Mouse (Mus musculus) kidney, embryonic 16.5 days (tissue): ENCODE measurements around the gene Dner. TPM values are rescaled to one million over a fixed set of nuclear protein-coding genes. Genes with fewer than 3 reads are reported as not detected.

Experiments
- ATAC-seq: fragments of 200-750 bp; cut with Nextera tagmentation; 2 replicates; pipeline ENCODE4 v1.8.0; 2017; ENCODE audit warnings: moderate TSS enrichment; ENCODE audit not compliant: low FRiP score, low TSS enrichment
- H3K27ac ChIP-seq: fragments of 300-500 bp; sonication (generic); 2 replicates; pipeline ENCODE4 v1.5.1; 2014; ENCODE audit warnings: low read length
- H3K27me3 ChIP-seq: fragments of 300-500 bp; sonication (generic); 2 replicates; pipeline ENCODE4 v1.6.1; 2014; ENCODE audit warnings: low read length, control low read depth, mixed read lengths; ENCODE audit not compliant: insufficient read depth
- H3K36me3 ChIP-seq: fragments of 300-500 bp; sonication (generic); 2 replicates; pipeline ENCODE4 v1.6.1; 2014; ENCODE audit warnings: low read length, control low read depth, mixed read lengths; ENCODE audit not compliant: insufficient read depth
- H3K4me1 ChIP-seq: fragments of 300-500 bp; sonication (generic); 2 replicates; pipeline ENCODE4 v1.6.1; 2014; ENCODE audit warnings: low read length, control low read depth, mixed read lengths; ENCODE audit not compliant: insufficient read depth
- H3K4me2 ChIP-seq: fragments of 300-500 bp; sonication (generic); replicated peaks from 2 replicates; pipeline ENCODE4 v1.6.1; 2014; ENCODE audit warnings: low read depth, low read length
- H3K4me3 ChIP-seq: fragments of 300-500 bp; sonication (generic); 2 replicates; pipeline ENCODE4 v1.5.1; 2014; ENCODE audit warnings: mild to moderate bottlenecking, low read length
- H3K9ac ChIP-seq: fragments of 300-500 bp; sonication (generic); replicated peaks from 2 replicates; pipeline ENCODE4 v1.6.1; 2014; ENCODE audit warnings: low read length
- H3K9me3 ChIP-seq: fragments of 300-500 bp; sonication (generic); 2 replicates; pipeline ENCODE4 v1.6.1; 2016; ENCODE audit warnings: low read length, control low read depth
- WGBS: fragments of 180-500 bp; shearing (Covaris S2); extraction: QIAGEN DNeasy Blood & Tissue Kit; methylation state at CpG from one replicate; pipeline ENCODE4 v1.1.7; 2014; 5-methylcytosine and 5-hydroxymethylcytosine counted together
- polyA plus RNA-seq: library from polyadenylated mRNA; unstranded; fragments of >200 nt; fragmentation: Nextera tagmentation; extraction: Ambion mirVana; gene quantifications from 2 replicates; pipeline ENCODE4 v1.2.1, GENCODE M21; 2015

Gene Dner
- polyA plus RNA-seq, 1 experiment from 2014 or later, result 1.4 TPM

DNA sequence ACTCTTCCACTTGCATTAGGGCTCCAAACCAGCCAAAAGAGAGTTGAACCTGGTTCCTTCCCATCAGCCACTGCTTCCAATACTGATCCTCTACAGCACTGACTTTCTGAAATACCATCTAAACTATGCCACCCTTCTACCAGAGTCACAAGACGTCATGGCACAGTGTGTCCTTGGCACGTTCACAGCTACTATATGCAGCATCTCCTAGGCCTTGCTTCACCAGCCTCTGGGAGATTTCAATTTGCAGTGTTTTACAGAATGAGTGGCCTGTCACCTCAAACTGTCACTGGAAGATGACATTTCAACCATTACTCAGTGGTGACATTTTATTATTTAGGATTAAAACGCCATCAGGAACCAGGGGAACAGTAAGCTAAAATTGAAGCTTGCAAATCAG lies 254.6 kb downstream of the Dner start:
- H3K9me3 ChIP-seq, result no peaks in the 10 kb centered on the region
- no peak overlapping the region for H3K4me2 ChIP-seq
- H3K4me3 ChIP-seq, result no peak overlapping the region
- H3K9ac ChIP-seq, result no peak overlapping the region
- H3K36me3 ChIP-seq, result no peaks in the 10 kb centered on the region
- no peaks in the 10 kb centered on the region for H3K27me3 ChIP-seq
- 86% methylated on average over 3 of the region's 3 CpGs for WGBS
- H3K27ac ChIP-seq, result no peak overlapping the region
- H3K4me1 ChIP-seq, result no peaks in the 10 kb centered on the region
- ATAC-seq, result no peak

DNA sequence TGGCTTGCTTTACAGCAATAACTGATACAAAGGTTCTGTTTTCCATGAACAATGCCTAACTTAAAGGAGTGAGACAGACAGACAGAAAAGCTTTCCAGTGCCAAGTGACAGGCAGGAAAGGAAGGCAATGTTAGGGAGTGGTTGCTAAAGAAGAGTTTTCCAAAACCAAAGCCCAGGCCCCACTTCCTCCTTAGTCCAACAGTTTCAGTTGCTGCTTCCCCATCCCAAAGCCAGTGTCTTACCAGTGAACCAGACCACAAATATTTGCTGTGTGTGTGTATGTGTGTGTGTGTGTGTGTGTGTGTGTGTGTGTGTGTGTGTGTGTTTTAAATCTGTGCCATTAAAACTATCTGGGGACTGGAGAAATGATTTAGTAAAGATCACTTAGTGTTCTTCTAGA lies 258.5 kb downstream of the Dner start:
- Histone ChIP-seq H3K4me1 (no peaks in the 10 kb centered on the region), H3K27ac (no peak overlapping the region), H3K27me3 (no peaks in the 10 kb centered on the region), H3K4me2 (no peak overlapping the region), H3K9me3 (no peaks in the 10 kb centered on the region), H3K4me3 (no peak overlapping the region), H3K9ac (no peak overlapping the region), H3K36me3 (no peaks in the 10 kb centered on the region)
- no peak for ATAC-seq

- H3K4me2 ChIP-seq, result no peak overlapping the region
- H3K36me3 ChIP-seq, result no peaks in the 10 kb centered on the region
- no peaks in the 10 kb centered on the region for H3K4me1 ChIP-seq
- no peak overlapping the region for H3K4me3 ChIP-seq
- no peaks in the 10 kb centered on the region for H3K27me3 ChIP-seq
- no peak overlapping the region for H3K9ac ChIP-seq
- no peaks in the 10 kb centered on the region for H3K9me3 ChIP-seq
- no peak for ATAC-seq
- H3K27ac ChIP-seq, result no peak overlapping the region
- WGBS, result 70% methylated on average over 1 of the region's 1 CpGs
Measured at GRCm38 (mm10) chr1:84436281-84436680, 259.7 kb downstream of the Dner start.

DNA sequence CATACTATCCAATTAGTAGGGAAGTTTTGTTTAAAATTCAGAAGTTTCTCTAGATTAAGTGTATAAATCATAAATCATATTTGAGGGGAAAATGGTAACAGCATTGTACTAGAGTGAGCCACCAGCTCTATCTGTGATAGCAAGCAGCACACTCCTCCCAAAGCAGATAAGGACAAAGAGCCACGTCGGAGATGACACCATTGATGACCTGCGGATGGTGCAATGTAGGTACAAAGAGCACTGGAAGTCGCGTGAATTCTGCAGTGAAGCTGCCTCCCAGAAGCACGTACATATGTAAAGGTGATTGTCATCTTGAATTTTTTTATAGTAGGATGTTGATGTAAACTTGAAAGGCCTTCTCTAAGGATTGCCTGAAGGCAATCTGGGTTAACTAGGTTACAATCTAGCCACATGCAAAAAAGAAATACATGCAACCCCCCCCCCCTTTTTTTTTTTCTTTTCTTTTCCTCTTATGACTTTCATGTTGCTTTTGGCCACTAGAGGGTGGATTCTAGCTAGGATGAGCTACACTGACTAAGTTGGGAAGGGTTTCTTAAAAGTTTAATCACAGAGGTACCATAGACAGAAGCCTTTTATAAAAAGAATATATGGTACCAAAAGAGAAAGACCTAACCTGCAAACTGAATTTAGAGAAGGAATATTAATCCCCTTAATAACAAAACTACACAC lies 262.6 kb downstream of the Dner start:
- H3K4me3 ChIP-seq, result no peak overlapping the region
- H3K9me3 ChIP-seq, result no peaks in the 10 kb centered on the region
- 78% methylated on average over 6 of the region's 6 CpGs for WGBS
- no peaks in the 10 kb centered on the region for H3K27me3 ChIP-seq
- no peaks in the 10 kb centered on the region for H3K36me3 ChIP-seq
- H3K9ac ChIP-seq, result no peak overlapping the region
- H3K27ac ChIP-seq, result no peak overlapping the region
- ATAC-seq, result no peak
- H3K4me1 ChIP-seq, result no peaks in the 10 kb centered on the region
- H3K4me2 ChIP-seq, result no peak overlapping the region

DNA sequence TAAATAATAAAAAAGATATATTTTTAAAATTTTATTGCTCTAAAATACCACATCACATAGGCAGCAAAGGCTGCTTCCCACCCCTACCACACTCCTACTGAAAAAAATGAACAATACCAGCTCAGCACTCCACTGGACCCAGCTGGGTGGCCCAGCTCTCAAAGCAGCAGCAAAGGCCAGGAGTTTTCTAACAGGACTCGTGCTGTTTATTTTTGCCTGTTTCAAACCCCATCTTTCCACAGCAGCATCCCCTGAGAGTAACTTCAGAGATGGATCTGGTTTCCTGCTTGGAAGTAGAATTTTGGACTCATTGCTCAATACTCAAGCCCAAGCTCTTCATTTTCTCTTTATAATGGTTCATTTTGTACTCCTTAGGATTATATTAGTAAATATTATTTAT lies 263.7 kb downstream of the Dner start:
- no peak overlapping the region for H3K27ac ChIP-seq
- no peak overlapping the region for H3K4me2 ChIP-seq
- 63% methylated on average over 1 of the region's 1 CpGs for WGBS
- H3K9me3 ChIP-seq, result no peaks in the 10 kb centered on the region
- H3K9ac ChIP-seq, result no peak overlapping the region
- no peak for ATAC-seq
- no peaks in the 10 kb centered on the region for H3K27me3 ChIP-seq
- no peaks in the 10 kb centered on the region for H3K36me3 ChIP-seq
- no peaks in the 10 kb centered on the region for H3K4me1 ChIP-seq
- H3K4me3 ChIP-seq, result no peak overlapping the region

DNA sequence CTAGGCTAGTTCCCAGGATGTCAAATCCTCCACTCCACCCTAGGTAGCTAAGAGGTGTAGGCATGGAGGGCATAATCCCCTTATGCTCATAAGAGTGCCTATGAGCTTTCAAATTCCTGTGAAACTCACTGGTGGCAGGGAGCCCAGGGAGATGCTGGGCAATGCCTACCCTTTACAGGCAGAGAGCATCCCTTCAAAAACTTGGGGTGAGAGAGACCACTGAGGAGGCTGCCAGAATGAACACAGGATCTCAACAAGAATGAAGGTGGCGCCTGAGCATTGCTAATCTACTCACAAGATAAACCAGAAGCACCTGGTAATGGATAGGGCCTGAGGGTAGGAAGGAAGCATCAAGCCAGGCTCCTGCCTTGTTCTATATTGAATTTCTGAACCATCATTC lies 267.7 kb downstream of the Dner start:
- 80% methylated on average over 1 of the region's 1 CpGs for WGBS
- no peak for ATAC-seq
- no peaks in the 10 kb centered on the region for H3K4me1 ChIP-seq
- no peak overlapping the region for H3K4me3 ChIP-seq
- no peaks in the 10 kb centered on the region for H3K36me3 ChIP-seq
- no peaks in the 10 kb centered on the region for H3K27me3 ChIP-seq
- no peak overlapping the region for H3K9ac ChIP-seq
- no peak overlapping the region for H3K27ac ChIP-seq
- no peaks in the 10 kb centered on the region for H3K9me3 ChIP-seq
- H3K4me2 ChIP-seq, result no peak overlapping the region

DNA sequence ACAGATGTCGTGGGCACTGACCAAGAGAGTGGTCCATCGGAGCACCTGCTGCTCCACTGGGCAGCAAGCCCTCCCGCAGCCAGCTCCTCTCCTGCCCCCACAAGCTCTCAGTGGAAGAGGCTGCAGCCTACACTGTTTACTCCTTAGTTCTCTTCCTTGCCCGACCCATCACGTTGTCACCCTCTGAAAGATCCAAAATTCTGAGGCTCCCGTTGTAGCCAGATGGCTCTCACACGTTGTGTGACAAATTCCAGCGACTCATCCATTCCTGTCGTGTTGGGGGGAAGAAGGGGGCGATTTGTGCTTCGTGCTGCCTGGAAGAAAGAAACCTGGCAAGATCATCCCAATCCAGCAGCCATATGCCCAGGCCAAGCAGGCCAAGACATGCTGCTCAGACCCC lies 268.3 kb downstream of the Dner start:
- no peak for ATAC-seq
- Histone ChIP-seq H3K27ac (no peak overlapping the region), H3K36me3 (no peaks in the 10 kb centered on the region), H3K27me3 (no peaks in the 10 kb centered on the region), H3K9me3 (no peaks in the 10 kb centered on the region), H3K9ac (no peak overlapping the region), H3K4me2 (no peak overlapping the region), H3K4me1 (no peaks in the 10 kb centered on the region), H3K4me3 (no peak overlapping the region)
- 76% methylated on average over 11 of the region's 11 CpGs for WGBS

DNA sequence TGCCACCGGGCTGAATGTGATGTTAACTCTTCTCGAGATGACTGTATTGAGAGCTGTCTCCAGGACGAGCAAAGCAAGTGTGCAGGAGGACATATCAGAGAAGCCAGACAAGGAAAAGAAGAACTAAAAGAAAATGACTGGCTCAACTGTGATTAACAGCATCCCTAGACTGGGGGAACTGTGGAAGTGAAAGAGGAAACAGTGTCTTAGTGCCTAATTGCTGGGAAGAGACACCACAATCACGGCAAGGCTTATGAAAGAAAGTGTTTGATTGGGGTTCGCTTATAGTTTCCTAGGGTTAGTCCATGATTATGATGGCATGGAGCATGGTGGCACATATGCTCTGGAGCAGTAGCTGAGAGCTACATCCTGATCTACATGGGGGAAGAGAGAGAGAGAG lies 269.3 kb downstream of the Dner start:
- Histone ChIP-seq H3K27ac (no peak overlapping the region), H3K4me1 (no peaks in the 10 kb centered on the region), H3K36me3 (no peaks in the 10 kb centered on the region), H3K4me3 (no peak overlapping the region), H3K9ac (no peak overlapping the region), H3K4me2 (no peak overlapping the region), H3K9me3 (no peaks in the 10 kb centered on the region), H3K27me3 (no peaks in the 10 kb centered on the region)
- 89% methylated on average over 5 of the region's 5 CpGs for WGBS
- ATAC-seq, result no peak

DNA sequence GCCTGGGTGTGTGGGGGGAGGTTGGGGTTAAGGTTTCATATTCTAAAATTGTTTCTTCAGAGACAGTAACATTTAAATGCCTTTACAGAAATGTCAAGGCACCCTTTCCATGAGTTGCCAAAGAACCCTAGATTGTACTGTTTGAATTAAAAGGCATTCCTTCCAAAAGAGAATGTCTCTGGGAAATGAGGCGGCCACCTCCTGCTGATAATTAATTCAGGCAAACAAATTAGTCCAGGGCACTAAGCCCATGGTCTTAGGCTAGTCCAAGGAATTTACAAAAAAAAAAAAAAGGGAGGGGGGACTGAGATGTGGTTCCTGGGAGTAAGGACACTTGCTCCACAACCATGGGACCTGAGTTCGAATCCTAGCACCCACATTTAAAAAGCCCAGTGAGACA lies 273.1 kb downstream of the Dner start:
- no peak for ATAC-seq
- WGBS, result 66% methylated on average over 2 of the region's 2 CpGs
- H3K36me3 ChIP-seq, result no peaks in the 10 kb centered on the region

DNA sequence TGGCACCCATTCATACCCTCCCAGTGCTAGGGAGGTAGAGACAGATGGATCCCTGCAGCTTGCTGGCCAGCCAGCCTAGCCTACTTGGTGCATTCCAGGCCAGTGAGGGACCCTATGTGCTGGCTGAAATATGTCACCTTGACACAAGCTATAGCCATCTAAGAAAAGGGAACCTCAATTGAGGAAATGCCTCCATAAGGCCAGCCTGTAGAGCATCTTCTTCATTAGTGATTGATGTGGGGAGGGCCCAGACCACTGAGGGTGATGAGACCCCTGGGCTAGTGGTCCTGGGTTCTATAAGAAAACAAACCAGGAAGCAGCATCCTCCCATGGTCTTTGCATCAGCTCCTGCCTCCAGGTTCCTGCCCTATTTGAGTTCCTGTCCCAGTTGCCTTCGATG lies 274.2 kb downstream of the Dner start:
- ATAC-seq, result no peak
- Histone ChIP-seq H3K4me3 (no peak overlapping the region), H3K9me3 (no peaks in the 10 kb centered on the region), H3K36me3 (no peaks in the 10 kb centered on the region), H3K4me2 (no peak overlapping the region), H3K27ac (no peak overlapping the region), H3K27me3 (no peaks in the 10 kb centered on the region), H3K9ac (no peak overlapping the region), H3K4me1 (0 out of 2 replicates have a peak, but pooled peaks cover 4% of the 10 kb centered on the region)
- 77% methylated on average over 1 of the region's 1 CpGs for WGBS

More for the DNA sequence above, 273.1 kb downstream of the Dner start:
- Histone ChIP-seq H3K9ac (no peak overlapping the region), H3K9me3 (no peaks in the 10 kb centered on the region), H3K4me2 (no peak overlapping the region), H3K4me3 (no peak overlapping the region), H3K4me1 (0 out of 2 replicates have a peak, but pooled peaks cover 3% of the 10 kb centered on the region), H3K27me3 (no peaks in the 10 kb centered on the region), H3K27ac (no peak overlapping the region)
